Mouse (Mus musculus) heart, embryonic 12.5 days (tissue): ENCODE results near the gene Wdr4. TPM values are rescaled to one million over a fixed set of nuclear protein-coding genes. Genes with fewer than 3 reads are reported as not detected.

Source experiments
- ATAC-seq: fragments of 200-750 bp; cut with Nextera tagmentation; 2 replicates; pipeline ENCODE4 v1.8.0; 2017; ENCODE audit warnings: moderate TSS enrichment, moderate library complexity; ENCODE audit not compliant: insufficient number of reproducible peaks, low FRiP score
- H3K27ac ChIP-seq: fragments of 300-500 bp; sonication (generic); 2 replicates; pipeline ENCODE4 v1.5.1; 2016; ENCODE audit warnings: mild to moderate bottlenecking, moderate library complexity; ENCODE audit not compliant: poor library complexity, severe bottlenecking
- H3K27me3 ChIP-seq: fragments of 300-500 bp; sonication (generic); replicated peaks from 2 replicates; pipeline ENCODE4 v1.6.1; 2016; ENCODE audit warnings: mild to moderate bottlenecking, moderate library complexity
- H3K36me3 ChIP-seq: fragments of 300-500 bp; sonication (generic); 2 replicates; pipeline ENCODE4 v1.6.1; 2016; ENCODE audit warnings: mild to moderate bottlenecking, moderate library complexity
- H3K4me1 ChIP-seq: fragments of 300-500 bp; sonication (generic); replicated peaks from 2 replicates; pipeline ENCODE4 v1.6.1; 2016; ENCODE audit warnings: mild to moderate bottlenecking
- H3K4me2 ChIP-seq: fragments of 300-500 bp; sonication (generic); 2 replicates; pipeline ENCODE4 v1.6.1; 2016; ENCODE audit warnings: mild to moderate bottlenecking, moderate library complexity
- H3K4me3 ChIP-seq: fragments of 300-500 bp; sonication (generic); 2 replicates; pipeline ENCODE4 v1.5.1; 2016; ENCODE audit warnings: mild to moderate bottlenecking
- H3K9ac ChIP-seq: fragments of 300-500 bp; sonication (generic); 2 replicates; pipeline ENCODE4 v1.6.1; 2016; ENCODE audit warnings: mild to moderate bottlenecking, moderate library complexity
- H3K9me3 ChIP-seq: fragments of 300-500 bp; sonication (generic); replicated peaks from 2 replicates; pipeline ENCODE4 v1.6.1; 2016; ENCODE audit warnings: mild to moderate bottlenecking, moderate library complexity
- WGBS: fragments of 180-500 bp; shearing (Covaris S2); methylation state at CpG from one replicate; pipeline ENCODE4 v1.1.7; 2016; 5-methylcytosine and 5-hydroxymethylcytosine counted together
- polyA plus RNA-seq: library from polyadenylated mRNA; unstranded; fragments of >200 nt; fragmentation: Nextera tagmentation; extraction: Ambion mirVana; gene quantifications from 2 replicates; pipeline ENCODE4 v1.2.1, GENCODE M21; 2016

Gene Wdr4
- 22.6 and 23.1 TPM in 2 replicates for polyA plus RNA-seq

DNA sequence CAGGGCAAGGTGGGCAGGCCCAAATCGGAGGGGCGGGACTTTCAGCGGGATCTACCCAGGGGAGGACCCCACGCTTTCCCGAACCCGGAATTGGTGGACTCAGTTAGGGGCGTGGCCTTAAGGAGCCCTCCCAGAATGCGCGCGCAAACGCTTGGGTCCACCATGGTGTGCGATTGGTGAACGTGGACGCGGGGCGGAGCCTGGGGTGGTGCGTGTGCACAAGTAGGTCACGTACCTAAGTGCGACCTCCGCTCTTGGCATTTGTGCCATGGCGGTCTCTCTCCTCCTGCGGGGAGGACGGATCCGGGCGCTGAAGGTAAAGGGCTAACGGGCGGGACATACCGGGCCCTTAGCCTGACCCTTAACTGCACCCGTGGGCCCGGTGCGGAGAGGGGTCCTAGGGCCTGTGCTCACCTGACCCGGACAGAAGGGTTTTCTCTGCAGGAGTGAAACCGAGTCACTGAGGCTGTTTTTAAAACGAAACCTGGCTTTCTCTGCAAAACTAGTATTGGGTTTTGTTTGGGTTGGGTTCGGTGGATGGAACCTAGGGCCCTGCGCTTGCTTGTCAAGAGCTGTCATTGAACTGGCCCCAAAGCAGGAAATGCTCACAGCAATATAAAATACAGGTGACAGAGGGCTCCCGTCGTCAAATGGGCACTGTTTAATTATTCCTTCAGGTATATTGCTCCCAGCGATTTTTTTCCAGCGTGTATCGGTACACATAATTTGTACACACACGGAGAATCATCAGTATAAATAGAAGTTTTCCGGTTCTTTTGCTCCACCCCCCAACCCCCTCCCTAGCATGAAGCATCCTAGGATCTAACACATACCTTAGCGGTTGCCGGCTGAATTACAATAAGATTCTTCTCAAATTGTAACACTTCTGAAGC, at the start of gene Wdr4, which contains the start of gene Ndufv3:
Wdr4 (minus strand) TSS at position 35 of the 893 bp plus-strand sequence.
Ndufv3 (plus strand) TSS at position 170 of the 893 bp plus-strand sequence.
- under 1% methylated on average over 45 of the region's 45 CpGs for WGBS
- ATAC-seq = peak; percentile 99
- H3K27me3 ChIP-seq = no peaks in the 10 kb centered on the region
- H3K4me2 ChIP-seq = peak within 1 kb of the TSS; percentile 78
- H3K36me3 ChIP-seq = peaks cover 27% of the 10 kb centered on the region
- H3K9ac ChIP-seq = peak within 1 kb of the TSS; percentile 89
- H3K4me3 ChIP-seq = peak within 1 kb of the TSS; percentile 83
- H3K27ac ChIP-seq = peak within 1 kb of the TSS; percentile 84
- no peaks in the 10 kb centered on the region for H3K9me3 ChIP-seq
- peaks cover 26% of the 10 kb centered on the region for H3K4me1 ChIP-seq

DNA sequence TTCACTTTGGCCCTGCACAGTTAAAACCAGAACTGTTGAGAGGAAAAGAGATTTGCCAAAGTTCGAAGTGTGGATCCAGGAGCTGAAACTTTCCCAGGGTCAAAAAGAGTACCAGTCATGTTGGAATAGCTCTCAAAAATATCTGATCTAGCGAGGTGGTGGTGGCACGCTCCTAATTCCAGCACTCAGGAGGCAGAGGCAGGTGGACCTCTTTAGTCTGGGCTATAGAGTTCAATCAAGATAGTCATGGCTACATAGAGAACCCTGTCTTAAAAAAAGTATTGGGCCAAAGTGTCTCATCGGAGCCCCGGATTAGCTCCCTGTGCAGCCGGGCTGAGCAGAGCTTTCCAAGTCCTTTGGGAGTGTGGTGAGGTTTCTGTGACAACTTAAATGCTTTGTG, 46.5 kb upstream of the Wdr4 start:
- 0 out of 2 replicates have a peak, but pooled peaks cover 2% of the 10 kb centered on the region for H3K36me3 ChIP-seq
- H3K27me3 ChIP-seq = no peaks in the 10 kb centered on the region
- no peak overlapping the region for H3K27ac ChIP-seq
- no peak for ATAC-seq
- H3K4me2 ChIP-seq = peak overlapping the region; percentile 92
- H3K9me3 ChIP-seq = no peaks in the 10 kb centered on the region
- H3K9ac ChIP-seq = peak overlapping the region; percentile 91
- peaks cover 52% of the 10 kb centered on the region for H3K4me1 ChIP-seq
- H3K4me3 ChIP-seq = peak overlapping the region; percentile 82
- 72% methylated on average over 6 of the region's 6 CpGs for WGBS

- peaks cover 45% of the 10 kb centered on the region for H3K4me1 ChIP-seq
- peak overlapping the region; percentile 91 for H3K9ac ChIP-seq
- peak overlapping the region; percentile 98 for H3K27ac ChIP-seq
- 0 out of 2 replicates have a peak, but pooled peaks cover 2% of the 10 kb centered on the region for H3K36me3 ChIP-seq
- H3K27me3 ChIP-seq = no peaks in the 10 kb centered on the region
- peak overlapping the region; percentile 92 for H3K4me2 ChIP-seq
- no peaks in the 10 kb centered on the region for H3K9me3 ChIP-seq
- peak overlapping the region; percentile 82 for H3K4me3 ChIP-seq
- 1% methylated on average over 88 of the region's 88 CpGs for WGBS
- peak; percentile 52 for ATAC-seq
Measured at GRCm38 (mm10) chr17:31565141-31566056, 45.6 kb upstream of the Wdr4 start.

- Histone ChIP-seq H3K4me2 (peak overlapping the region; percentile 92), H3K9me3 (no peaks in the 10 kb centered on the region), H3K36me3 (0 out of 2 replicates have a peak, but pooled peaks cover 2% of the 10 kb centered on the region), H3K9ac (peak overlapping the region; percentile 91), H3K4me1 (peaks cover 40% of the 10 kb centered on the region), H3K27me3 (no peaks in the 10 kb centered on the region), H3K27ac (peak overlapping the region; percentile 98), H3K4me3 (peak overlapping the region; percentile 82)
- no peak for ATAC-seq
- WGBS = 1% methylated on average over 16 of the region's 44 CpGs
Measured at GRCm38 (mm10) chr17:31564858-31565140, 45.0 kb upstream of the Wdr4 start.

GRCm38 (mm10) chr17:31564015-31564857, 44.5 kb upstream of the Wdr4 start, which contains the start of gene Pknox1:
Gene Pknox1 (plus strand): TSS chr17:31564734.
- H3K36me3 ChIP-seq = 0 out of 2 replicates have a peak, but pooled peaks cover 2% of the 10 kb centered on the region
- WGBS = under 1% methylated on average over 48 of the region's 72 CpGs
- no peaks in the 10 kb centered on the region for H3K27me3 ChIP-seq
- peak within 1 kb of the TSS; percentile 98 for H3K27ac ChIP-seq
- peak; percentile 97 for ATAC-seq
- H3K4me2 ChIP-seq = peak within 1 kb of the TSS; percentile 92
- no peaks in the 10 kb centered on the region for H3K9me3 ChIP-seq
- peaks cover 36% of the 10 kb centered on the region for H3K4me1 ChIP-seq
- peak within 1 kb of the TSS; percentile 82 for H3K4me3 ChIP-seq
- H3K9ac ChIP-seq = peak within 1 kb of the TSS; percentile 91

DNA sequence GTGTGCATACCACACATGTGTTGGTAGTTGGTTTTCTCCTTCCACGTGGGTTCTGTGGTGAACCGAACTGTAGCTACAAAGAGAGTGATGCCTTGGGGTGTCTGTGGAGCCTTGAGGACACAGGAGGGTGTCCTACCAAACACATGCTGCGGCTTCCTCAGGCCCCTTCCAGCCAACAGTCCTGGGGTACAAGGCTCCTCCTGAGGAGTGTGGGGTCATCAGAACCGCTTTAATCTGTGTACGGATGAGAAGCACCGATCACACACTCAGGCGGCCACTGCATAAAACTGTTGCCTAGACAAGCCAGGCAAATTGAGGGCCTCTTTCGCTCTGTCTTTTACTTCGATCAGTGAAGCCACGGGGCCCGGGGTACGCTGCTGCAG, 43.8 kb upstream of the Wdr4 start:
- Histone ChIP-seq H3K9ac (peak overlapping the region; percentile 65), H3K4me1 (peaks cover 30% of the 10 kb centered on the region), H3K4me3 (peak overlapping the region; percentile 49), H3K36me3 (0 out of 2 replicates have a peak, but pooled peaks cover 2% of the 10 kb centered on the region), H3K9me3 (no peaks in the 10 kb centered on the region), H3K27me3 (no peaks in the 10 kb centered on the region), H3K4me2 (peak overlapping the region; percentile 64), H3K27ac (peak overlapping the region; percentile 84)
- WGBS = 18% methylated on average over 12 of the region's 12 CpGs
- ATAC-seq = no peak

DNA sequence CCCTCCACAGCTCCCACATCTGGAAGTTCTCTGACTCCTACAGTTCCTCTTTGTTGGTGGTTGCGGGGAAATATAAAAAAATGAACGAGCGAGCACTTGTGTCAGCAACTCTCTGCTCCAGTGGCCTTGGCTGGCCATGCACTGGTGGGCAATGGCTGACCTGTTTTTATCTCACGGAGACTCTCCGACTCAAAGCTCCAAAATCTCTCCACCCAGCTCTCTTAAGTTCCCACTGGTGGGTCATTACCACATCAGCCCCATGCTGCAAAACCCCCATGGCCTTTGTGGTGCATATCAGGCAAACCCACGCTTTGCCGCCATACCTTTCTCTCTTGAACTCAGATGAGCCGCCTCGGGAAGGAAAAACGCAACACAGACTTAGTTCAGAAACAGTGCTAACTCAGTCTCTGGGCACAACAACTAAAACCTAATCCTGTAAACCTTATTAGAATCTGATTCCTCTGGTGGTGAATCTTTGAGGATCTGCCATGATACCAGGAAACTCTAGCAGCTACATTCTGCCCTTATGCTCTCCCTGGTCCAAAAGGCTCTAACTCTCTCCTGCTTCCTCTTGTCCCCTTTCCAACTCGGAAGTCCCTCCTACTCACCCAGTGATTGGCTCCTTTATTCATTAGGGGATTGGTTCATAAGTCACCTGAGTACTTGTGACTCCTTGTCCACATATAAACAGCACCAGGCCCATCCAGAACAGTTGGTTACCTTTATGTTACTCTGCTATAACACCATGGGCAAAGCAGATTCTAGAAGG, 39.4 kb upstream of the Wdr4 start:
- Histone ChIP-seq H3K9ac (no peak overlapping the region), H3K27ac (no peak overlapping the region), H3K4me2 (no peak overlapping the region), H3K4me1 (peaks cover 18% of the 10 kb centered on the region), H3K9me3 (no peaks in the 10 kb centered on the region), H3K36me3 (no peaks in the 10 kb centered on the region), H3K4me3 (no peak overlapping the region), H3K27me3 (no peaks in the 10 kb centered on the region)
- no peak for ATAC-seq
- 83% methylated on average over 11 of the region's 11 CpGs for WGBS

GRCm38 (mm10) chr17:31557947-31558542, 38.3 kb upstream of the Wdr4 start:
- 75% methylated on average over 10 of the region's 10 CpGs for WGBS
- Histone ChIP-seq H3K4me3 (no peak overlapping the region), H3K4me1 (peaks cover 12% of the 10 kb centered on the region), H3K36me3 (no peaks in the 10 kb centered on the region), H3K27ac (no peak overlapping the region), H3K9me3 (no peaks in the 10 kb centered on the region), H3K27me3 (no peaks in the 10 kb centered on the region), H3K4me2 (no peak overlapping the region), H3K9ac (no peak overlapping the region)
- no peak for ATAC-seq

DNA sequence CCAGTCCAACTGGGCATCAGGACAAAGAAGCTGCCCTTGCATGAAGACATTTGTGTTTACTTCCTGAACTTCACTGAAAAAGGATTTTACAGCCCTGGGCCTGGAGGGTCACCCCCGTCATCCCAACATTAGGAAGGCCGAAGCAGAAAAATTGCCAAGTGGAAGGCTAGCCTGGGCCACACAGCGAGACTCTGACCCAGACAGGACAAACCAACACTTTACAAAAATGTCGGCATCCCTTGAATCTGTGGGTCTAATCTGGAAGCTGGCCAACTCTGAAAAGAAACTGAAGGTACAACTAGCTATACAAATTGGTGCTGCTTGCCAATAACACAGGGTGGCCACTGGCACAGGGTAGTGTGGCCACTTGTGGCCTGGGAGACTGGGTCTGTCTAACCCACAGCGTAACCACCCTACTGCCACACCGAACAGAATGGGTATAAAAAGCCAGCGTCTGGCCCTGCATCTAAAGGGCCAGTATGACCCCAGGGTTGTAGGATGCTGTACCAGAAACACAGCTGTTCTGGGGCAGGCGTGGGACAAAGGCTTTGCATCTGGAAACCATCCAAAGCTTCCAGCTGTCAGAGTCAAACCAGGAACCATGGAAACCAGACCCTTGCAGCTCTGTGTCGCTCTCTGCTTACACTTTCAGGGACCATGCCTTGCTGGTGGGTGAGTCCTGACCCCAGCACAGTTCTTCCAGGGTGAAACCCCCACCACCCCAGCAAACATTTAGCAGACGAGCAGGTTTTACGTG, 37.5 kb upstream of the Wdr4 start:
- H3K4me3 ChIP-seq = no peak overlapping the region
- peak; percentile 52; the same call in 1 of the 2 replicates for ATAC-seq
- H3K27ac ChIP-seq = no peak overlapping the region
- 56% methylated on average over 11 of the region's 11 CpGs for WGBS
- 0 out of 2 replicates have a peak, but pooled peaks cover under 1% of the 10 kb centered on the region for H3K9me3 ChIP-seq
- H3K27me3 ChIP-seq = no peaks in the 10 kb centered on the region
- no peak overlapping the region for H3K4me2 ChIP-seq
- no peaks in the 10 kb centered on the region for H3K36me3 ChIP-seq
- no peak overlapping the region for H3K9ac ChIP-seq
- peaks cover 12% of the 10 kb centered on the region for H3K4me1 ChIP-seq
